Mouse (Mus musculus) forebrain, embryonic 14.5 days (tissue): Measurements from ENCODE around the gene Ugt8a. TPM values are rescaled to one million over a fixed set of nuclear protein-coding genes. Genes with fewer than 3 reads are reported as not detected.

Experiments used
- ATAC-seq: fragments of 200-750 bp; cut with Nextera tagmentation; 2 replicates; pipeline ENCODE4 v1.8.0; 2017; ENCODE audit warnings: mild to moderate bottlenecking, moderate library complexity
- DNase-seq: peaks from one replicate; pipeline ENCODE4 v3.0.0-alpha.2; 2015; ENCODE audit warnings: low spot score
- H3K27ac ChIP-seq: fragments of 300-500 bp; sonication (generic); 2 replicates; pipeline ENCODE4 v1.5.1; 2014; ENCODE audit warnings: low read depth, mild to moderate bottlenecking, control low read depth, low read length, moderate library complexity
- H3K27me3 ChIP-seq: fragments of 300-500 bp; sonication (generic); replicated peaks from 2 replicates; pipeline ENCODE4 v1.6.1; 2014; ENCODE audit warnings: low read length, control low read depth, mixed read lengths; ENCODE audit not compliant: control insufficient read depth, insufficient read depth
- H3K36me3 ChIP-seq: fragments of 300-500 bp; sonication (generic); 2 replicates; pipeline ENCODE4 v1.6.1; 2014; ENCODE audit warnings: low read length, control low read depth; ENCODE audit not compliant: control insufficient read depth, insufficient read depth
- H3K4me1 ChIP-seq: fragments of 300-500 bp; sonication (generic); 2 replicates; pipeline ENCODE4 v1.6.1; 2014; ENCODE audit warnings: antibody characterized with exemption, low read length, control low read depth; ENCODE audit not compliant: control insufficient read depth, insufficient read depth
- H3K4me2 ChIP-seq: fragments of 300-500 bp; sonication (generic); 2 replicates; pipeline ENCODE4 v1.6.1; 2014; ENCODE audit warnings: mild to moderate bottlenecking, control low read depth, low read length
- H3K4me3 ChIP-seq: fragments of 300-500 bp; sonication (generic); 2 replicates; pipeline ENCODE4 v1.5.1; 2014; ENCODE audit warnings: low read depth, low read length, control low read depth
- H3K9ac ChIP-seq: fragments of 300-500 bp; sonication (generic); 2 replicates; pipeline ENCODE4 v1.6.1; 2014; ENCODE audit warnings: mild to moderate bottlenecking, low read length, control low read depth, moderate library complexity
- H3K9me3 ChIP-seq: fragments of 300-500 bp; sonication (generic); replicated peaks from 2 replicates; pipeline ENCODE4 v1.6.1; 2016; ENCODE audit warnings: low read length, control low read depth, mixed read lengths; ENCODE audit not compliant: control insufficient read depth
- WGBS: fragments of 180-500 bp; shearing (Covaris S2); extraction: QIAGEN DNeasy Blood & Tissue Kit; methylation state at CpG from one replicate; pipeline ENCODE4 v1.1.7; 2014; 5-methylcytosine and 5-hydroxymethylcytosine counted together
- polyA plus RNA-seq: library from polyadenylated mRNA; unstranded; fragments of >200 nt; fragmentation: Nextera tagmentation; extraction: Ambion mirVana; gene quantifications from 2 replicates; pipeline ENCODE4 v1.2.1, GENCODE M21; 2014

The Ugt8a gene
- polyA plus RNA-seq = 3.3 and 3.5 TPM in 2 replicates

DNA sequence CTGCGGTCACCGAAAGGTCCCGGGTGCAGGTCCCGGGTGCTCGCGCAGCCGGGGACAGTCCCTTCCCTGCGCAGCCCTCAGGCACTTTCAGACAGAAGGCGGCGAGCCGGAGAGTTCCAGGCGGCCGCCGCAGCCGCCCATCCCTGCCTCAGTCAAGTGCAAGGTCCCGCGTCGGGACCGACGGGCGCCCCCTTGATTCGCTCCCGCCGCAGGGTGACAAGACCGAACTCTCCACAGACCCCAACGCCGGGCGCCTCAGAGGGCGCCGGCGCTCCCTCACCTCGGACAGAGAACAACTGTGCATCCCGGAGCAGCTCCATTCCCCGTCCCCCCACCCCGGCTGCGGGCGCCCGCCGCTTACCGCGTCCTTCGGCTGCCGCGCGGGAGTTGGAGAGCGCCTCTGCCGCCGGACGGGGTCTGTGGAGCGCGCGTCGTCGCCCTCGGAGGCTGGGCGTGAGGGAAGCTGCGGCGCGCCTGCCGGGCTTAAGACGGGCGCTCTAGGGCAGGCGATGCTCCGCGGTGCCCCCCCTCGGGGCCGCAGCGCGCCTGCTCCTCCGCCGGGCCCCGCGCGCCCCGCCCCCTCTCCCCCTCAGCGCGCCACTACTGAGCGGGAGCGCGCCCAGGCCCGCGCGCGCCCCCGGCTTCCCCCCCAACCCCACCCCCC, at the start of gene Ugt8a:
Ugt8a (minus strand) TSS at position 528 of the 664 bp plus-strand sequence.
- WGBS = under 1% methylated on average over 58 of the region's 85 CpGs
- DNase-seq (peak; percentile 76), ATAC-seq (peak; percentile 93)
- Histone ChIP-seq H3K36me3 (no peaks in the 10 kb centered on the region), H3K4me3 (peak within 1 kb of the TSS; percentile 63), H3K9me3 (no peaks in the 10 kb centered on the region), H3K27ac (peak within 1 kb of the TSS; percentile 52; the same call in 1 of the 2 replicates), H3K4me2 (peak within 1 kb of the TSS; percentile 90), H3K4me1 (peaks cover 4% of the 10 kb centered on the region; the same call in 1 of the 2 replicates), H3K9ac (peak within 1 kb of the TSS; percentile 71), H3K27me3 (peaks cover 5% of the 10 kb centered on the region; the same call in 1 of the 2 replicates)

DNA sequence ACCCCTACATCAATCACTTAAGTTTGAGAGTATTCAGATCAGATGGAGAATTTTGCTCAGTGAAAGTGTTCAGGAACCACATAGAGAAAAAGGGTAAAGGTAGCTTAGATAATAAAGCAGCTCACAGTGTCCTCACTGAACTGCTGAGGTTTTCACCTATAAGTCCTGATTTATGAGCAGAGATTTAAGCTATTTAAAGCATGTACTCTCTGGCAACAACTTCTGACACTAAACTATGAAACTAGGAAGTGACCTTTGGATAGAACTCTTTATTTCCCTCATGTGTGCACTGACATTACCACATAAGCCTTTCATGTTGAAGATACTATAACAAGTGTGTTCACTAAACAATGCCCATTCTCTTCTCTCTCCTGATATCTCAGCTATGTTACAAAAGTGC, 48.2 kb upstream of the Ugt8a start:
- no peaks in the 10 kb centered on the region for H3K27me3 ChIP-seq

DNA sequence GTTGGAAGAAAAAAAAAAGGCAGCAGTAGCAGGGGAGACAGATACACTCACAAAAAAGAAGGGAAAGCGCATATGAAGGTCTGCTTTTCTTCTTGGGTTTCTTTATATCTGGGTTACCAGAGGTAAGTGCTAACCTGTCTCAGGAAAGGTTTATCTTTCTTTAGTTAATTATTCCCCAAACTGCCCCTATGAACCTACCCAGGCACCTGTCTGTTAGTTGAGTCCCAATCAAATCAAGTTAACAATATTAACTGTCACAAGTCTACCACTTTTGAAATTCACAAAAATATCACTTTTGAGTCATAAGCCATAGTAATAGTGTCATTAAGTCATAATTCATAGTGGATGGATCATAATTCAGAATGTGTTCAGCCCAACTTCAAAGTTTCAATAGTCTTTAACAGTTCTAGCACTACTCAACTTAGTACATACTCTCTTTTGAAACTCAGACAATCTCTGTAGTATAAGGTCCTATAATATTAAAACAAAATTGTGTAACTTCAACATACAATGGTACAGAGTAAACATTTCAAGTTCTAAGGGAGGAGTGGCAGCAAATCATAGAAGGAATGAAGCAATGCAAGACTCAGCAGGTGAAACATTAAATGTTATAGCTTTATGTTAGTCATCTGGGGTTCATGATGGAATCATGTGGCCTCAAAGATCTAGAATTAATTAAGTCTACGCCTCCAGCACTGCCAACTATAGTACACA, 45.4 kb upstream of the Ugt8a start:
- H3K4me1 ChIP-seq = no peaks in the 10 kb centered on the region
- 96% methylated on average over 2 of the region's 2 CpGs for WGBS
- H3K36me3 ChIP-seq = no peaks in the 10 kb centered on the region
- DNase-seq (no peak), ATAC-seq (no peak)
- no peaks in the 10 kb centered on the region for H3K27me3 ChIP-seq
- H3K4me2 ChIP-seq = no peak overlapping the region
- no peaks in the 10 kb centered on the region for H3K9me3 ChIP-seq
- H3K4me3 ChIP-seq = no peak overlapping the region
- no peak overlapping the region for H3K27ac ChIP-seq
- H3K9ac ChIP-seq = no peak overlapping the region

More for the DNA sequence above, 48.2 kb upstream of the Ugt8a start:
- no peak for ATAC-seq
- Histone ChIP-seq H3K4me3 (no peak overlapping the region), H3K4me2 (no peak overlapping the region), H3K27ac (no peak overlapping the region), H3K4me1 (no peaks in the 10 kb centered on the region), H3K9ac (no peak overlapping the region), H3K9me3 (no peaks in the 10 kb centered on the region), H3K36me3 (no peaks in the 10 kb centered on the region)
- no peak for DNase-seq

- H3K36me3 ChIP-seq = no peaks in the 10 kb centered on the region
- H3K27ac ChIP-seq = no peak overlapping the region
- 86% methylated on average over 3 of the region's 3 CpGs for WGBS
- H3K4me3 ChIP-seq = no peak overlapping the region
- no peaks in the 10 kb centered on the region for H3K27me3 ChIP-seq
- H3K4me2 ChIP-seq = no peak overlapping the region
- no peaks in the 10 kb centered on the region for H3K9me3 ChIP-seq
- H3K9ac ChIP-seq = no peak overlapping the region
- DNase-seq = no peak
- H3K4me1 ChIP-seq = no peaks in the 10 kb centered on the region
- no peak for ATAC-seq
Observed at GRCm38 (mm10) chr3:125979475-125979874, 41.1 kb upstream of the Ugt8a start.

- Histone ChIP-seq H3K4me2 (no peak overlapping the region), H3K9ac (no peak overlapping the region), H3K36me3 (no peaks in the 10 kb centered on the region), H3K27me3 (no peaks in the 10 kb centered on the region), H3K4me1 (no peaks in the 10 kb centered on the region), H3K4me3 (no peak overlapping the region), H3K27ac (no peak overlapping the region), H3K9me3 (no peaks in the 10 kb centered on the region)
- ATAC-seq (no peak), DNase-seq (no peak)
- 80% methylated on average over 4 of the region's 4 CpGs for WGBS
Observed at GRCm38 (mm10) chr3:125975899-125976298, 37.5 kb upstream of the Ugt8a start.

DNA sequence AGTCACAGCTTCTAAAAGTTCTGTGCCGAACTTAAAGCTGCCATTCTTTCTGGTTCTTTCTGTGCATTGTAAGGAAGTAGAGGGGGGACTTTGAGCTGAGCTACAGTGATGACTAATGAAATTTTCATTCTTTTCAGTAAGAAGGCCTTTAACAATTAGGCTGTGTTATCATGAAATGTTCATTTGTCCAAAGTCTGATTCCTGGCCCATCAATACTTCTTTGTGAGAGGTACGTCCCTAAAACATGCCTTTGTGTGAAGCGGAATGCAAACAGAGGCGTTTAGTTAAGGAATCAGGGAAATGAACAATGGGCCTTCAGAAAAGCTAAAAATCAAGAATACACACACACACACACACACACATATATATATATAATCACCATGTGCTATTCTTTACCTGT, 31.0 kb upstream of the Ugt8a start:
- no peaks in the 10 kb centered on the region for H3K9me3 ChIP-seq
- no peak overlapping the region for H3K27ac ChIP-seq
- no peak for DNase-seq
- no peaks in the 10 kb centered on the region for H3K4me1 ChIP-seq
- ATAC-seq = no peak
- no peak overlapping the region for H3K9ac ChIP-seq
- no peaks in the 10 kb centered on the region for H3K36me3 ChIP-seq
- WGBS = 40% methylated on average over 4 of the region's 4 CpGs
- no peak overlapping the region for H3K4me2 ChIP-seq
- H3K27me3 ChIP-seq = no peaks in the 10 kb centered on the region
- H3K4me3 ChIP-seq = no peak overlapping the region

GRCm38 (mm10) chr3:125956196-125956885, 17.9 kb upstream of the Ugt8a start:
- Histone ChIP-seq H3K4me1 (no peaks in the 10 kb centered on the region), H3K9ac (no peak overlapping the region), H3K36me3 (no peaks in the 10 kb centered on the region), H3K4me3 (no peak overlapping the region), H3K9me3 (no peaks in the 10 kb centered on the region), H3K27ac (no peak overlapping the region), H3K4me2 (no peak overlapping the region), H3K27me3 (no peaks in the 10 kb centered on the region)
- peak; percentile 11 for DNase-seq
- 42% methylated on average over 3 of the region's 3 CpGs for WGBS
- ATAC-seq = no peak

- Histone ChIP-seq H3K4me3 (no peak overlapping the region), H3K36me3 (no peaks in the 10 kb centered on the region), H3K27me3 (no peaks in the 10 kb centered on the region), H3K4me2 (no peak overlapping the region), H3K9me3 (no peaks in the 10 kb centered on the region), H3K4me1 (no peaks in the 10 kb centered on the region), H3K27ac (no peak overlapping the region), H3K9ac (no peak overlapping the region)
- 89% methylated on average over 1 of the region's 1 CpGs for WGBS
- no peak for DNase-seq
- ATAC-seq = no peak
Observed at GRCm38 (mm10) chr3:125954881-125955280, 16.5 kb upstream of the Ugt8a start.
